Mouse (Mus musculus): ENCODE data around the gene Cdkn3.

GRCm38 (mm10) chr14:46767116-46767515, 6.8 kb downstream of the Cdkn3 start:
- TF ChIP-seq CTCF (IDR thresholded peaks at IDR 0.05; ENCODE audit: control insufficient read depth, insufficient read depth, insufficient replicate concordance, low read depth, low read length) (no peak), POLR2A (IDR thresholded peaks at IDR 0.05; ENCODE audit: control insufficient read depth, low read depth, low read length) (no peak)
